Mouse (Mus musculus) forebrain, embryonic 10.5 days (tissue): ENCODE measurements around the gene Tmprss11e. TPM values are rescaled to one million over a fixed set of nuclear protein-coding genes. Genes with fewer than 3 reads are reported as not detected.

ENCODE experiments used
- DNase-seq: peaks from one replicate; pipeline ENCODE4 v3.0.0-alpha.2; 2017; ENCODE audit warnings: low spot score; ENCODE audit errors: extremely low spot score
- H3K27ac ChIP-seq: fragments of 300-500 bp; sonication (generic); 2 replicates; pipeline ENCODE4 v1.5.1; 2016; ENCODE audit warnings: mild to moderate bottlenecking
- H3K27me3 ChIP-seq: fragments of 300-500 bp; sonication (generic); 2 replicates; pipeline ENCODE4 v1.6.1; 2016; ENCODE audit warnings: mild to moderate bottlenecking; ENCODE audit not compliant: poor library complexity, severe bottlenecking
- H3K36me3 ChIP-seq: fragments of 300-500 bp; sonication (generic); replicated peaks from 2 replicates; pipeline ENCODE4 v1.6.1; 2016; ENCODE audit warnings: mild to moderate bottlenecking, moderate library complexity
- H3K4me1 ChIP-seq: fragments of 300-500 bp; sonication (generic); 2 replicates; pipeline ENCODE4 v1.6.1; 2016
- H3K4me3 ChIP-seq: fragments of 300-500 bp; sonication (generic); 2 replicates; pipeline ENCODE4 v1.5.1; 2016; ENCODE audit warnings: mild to moderate bottlenecking, moderate library complexity
- H3K9me3 ChIP-seq: fragments of 300-500 bp; sonication (generic); 2 replicates; pipeline ENCODE4 v1.6.1; 2016; ENCODE audit warnings: mild to moderate bottlenecking, moderate library complexity
- WGBS: fragments of 180-500 bp; shearing (Covaris S2); methylation state at CpG from one replicate; pipeline ENCODE4 v1.1.7; 2016; 5-methylcytosine and 5-hydroxymethylcytosine counted together
- polyA plus RNA-seq: library from polyadenylated mRNA; unstranded; fragments of >200 nt; fragmentation: Nextera tagmentation; extraction: Ambion mirVana; gene quantifications from 2 replicates; pipeline ENCODE4 v1.2.1, GENCODE M21; 2016

Gene Tmprss11e
- polyA plus RNA-seq, 1 experiment from 2014 or later: not detected

DNA sequence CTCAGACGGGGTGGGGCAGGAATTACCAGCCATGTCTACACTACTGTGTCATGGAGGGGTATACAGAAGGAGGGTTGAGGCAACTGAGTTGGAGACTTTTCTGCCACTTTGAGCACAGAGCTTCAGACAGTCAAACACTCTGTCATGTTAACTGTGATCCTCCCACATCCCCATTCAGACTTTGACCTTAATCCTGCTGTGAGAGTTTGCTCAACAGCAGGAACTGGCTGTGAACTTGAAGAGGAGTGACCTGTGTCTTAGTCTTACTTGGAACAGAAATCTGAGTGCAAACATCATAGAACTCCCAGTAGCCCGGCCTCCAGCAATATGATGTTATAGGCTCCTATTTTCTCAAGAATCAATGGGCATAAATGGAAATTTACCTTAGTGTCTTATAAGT is 9.8 kb downstream of the Tmprss11e start:
- 92% methylated on average over 2 of the region's 2 CpGs for WGBS
- no peak overlapping the region for H3K27ac ChIP-seq
- H3K27me3 ChIP-seq: no peaks in the 10 kb centered on the region
- H3K4me3 ChIP-seq: no peak overlapping the region
- H3K36me3 ChIP-seq: no peaks in the 10 kb centered on the region
- DNase-seq: no peak
- no peaks in the 10 kb centered on the region for H3K9me3 ChIP-seq
- H3K4me1 ChIP-seq: no peaks in the 10 kb centered on the region

DNA sequence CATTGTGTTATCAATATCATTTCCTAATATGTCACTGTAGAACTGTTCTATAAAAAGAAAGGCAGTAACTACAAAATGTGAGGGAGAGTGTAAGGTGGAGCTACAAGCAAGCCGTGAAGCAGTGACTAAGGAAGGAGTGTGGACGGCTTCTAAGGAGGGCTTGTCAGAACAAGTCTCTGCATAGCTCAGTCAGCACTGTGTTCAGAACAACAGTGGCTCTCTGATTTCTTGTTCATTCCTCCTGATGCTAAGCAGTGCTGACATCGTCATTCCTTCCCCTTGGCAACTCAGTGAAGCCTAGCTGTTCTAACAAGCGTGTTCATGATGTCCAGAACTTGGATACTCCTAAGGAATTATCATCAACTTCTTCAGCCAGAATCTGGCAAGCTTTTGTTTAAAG is 15.0 kb downstream of the Tmprss11e start:
- no peak overlapping the region for H3K27ac ChIP-seq
- 79% methylated on average over 4 of the region's 4 CpGs for WGBS
- no peak overlapping the region for H3K4me3 ChIP-seq
- H3K27me3 ChIP-seq: no peaks in the 10 kb centered on the region
- no peaks in the 10 kb centered on the region for H3K4me1 ChIP-seq
- H3K36me3 ChIP-seq: no peaks in the 10 kb centered on the region
- H3K9me3 ChIP-seq: no peaks in the 10 kb centered on the region
- DNase-seq: no peak

- Histone ChIP-seq H3K4me3 (no peak overlapping the region), H3K27ac (no peak overlapping the region), H3K4me1 (no peaks in the 10 kb centered on the region), H3K27me3 (no peaks in the 10 kb centered on the region), H3K9me3 (no peaks in the 10 kb centered on the region), H3K36me3 (no peaks in the 10 kb centered on the region)
- WGBS: 86% methylated on average over 6 of the region's 6 CpGs
- no peak for DNase-seq
These were observed 17.0 kb downstream of the Tmprss11e start for GRCm38 (mm10) chr5:86728574-86728973.

- no peak for DNase-seq
- H3K4me3 ChIP-seq: no peak overlapping the region
- no peak overlapping the region for H3K27ac ChIP-seq
- H3K9me3 ChIP-seq: no peaks in the 10 kb centered on the region
- H3K27me3 ChIP-seq: no peaks in the 10 kb centered on the region
- WGBS: 91% methylated on average over 9 of the region's 9 CpGs
- H3K4me1 ChIP-seq: no peaks in the 10 kb centered on the region
- H3K36me3 ChIP-seq: no peaks in the 10 kb centered on the region
These were observed 18.6 kb downstream of the Tmprss11e start for GRCm38 (mm10) chr5:86727033-86727432.

DNA sequence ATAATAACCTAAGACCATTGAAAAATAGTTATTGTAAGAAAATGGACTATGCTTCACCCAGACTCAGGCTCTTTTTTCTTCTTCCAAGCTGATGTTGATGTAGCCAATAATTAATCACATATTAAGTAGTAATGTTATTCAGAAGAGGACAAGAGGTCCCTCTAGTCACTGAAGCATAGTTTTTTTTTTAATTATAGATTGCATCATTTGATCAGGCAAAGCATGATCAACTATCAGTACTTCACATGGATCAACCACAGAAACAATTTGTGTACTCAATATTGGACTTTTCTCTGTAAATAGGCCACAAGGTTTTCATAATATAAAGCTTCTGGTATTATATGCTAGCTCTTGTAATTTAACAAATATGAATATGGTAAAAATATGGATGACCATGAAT is 20.6 kb downstream of the Tmprss11e start:
- H3K36me3 ChIP-seq: no peaks in the 10 kb centered on the region
- no peak overlapping the region for H3K27ac ChIP-seq
- no peak for DNase-seq
- H3K4me1 ChIP-seq: no peaks in the 10 kb centered on the region
- H3K9me3 ChIP-seq: no peaks in the 10 kb centered on the region
- no peak overlapping the region for H3K4me3 ChIP-seq
- no peaks in the 10 kb centered on the region for H3K27me3 ChIP-seq

DNA sequence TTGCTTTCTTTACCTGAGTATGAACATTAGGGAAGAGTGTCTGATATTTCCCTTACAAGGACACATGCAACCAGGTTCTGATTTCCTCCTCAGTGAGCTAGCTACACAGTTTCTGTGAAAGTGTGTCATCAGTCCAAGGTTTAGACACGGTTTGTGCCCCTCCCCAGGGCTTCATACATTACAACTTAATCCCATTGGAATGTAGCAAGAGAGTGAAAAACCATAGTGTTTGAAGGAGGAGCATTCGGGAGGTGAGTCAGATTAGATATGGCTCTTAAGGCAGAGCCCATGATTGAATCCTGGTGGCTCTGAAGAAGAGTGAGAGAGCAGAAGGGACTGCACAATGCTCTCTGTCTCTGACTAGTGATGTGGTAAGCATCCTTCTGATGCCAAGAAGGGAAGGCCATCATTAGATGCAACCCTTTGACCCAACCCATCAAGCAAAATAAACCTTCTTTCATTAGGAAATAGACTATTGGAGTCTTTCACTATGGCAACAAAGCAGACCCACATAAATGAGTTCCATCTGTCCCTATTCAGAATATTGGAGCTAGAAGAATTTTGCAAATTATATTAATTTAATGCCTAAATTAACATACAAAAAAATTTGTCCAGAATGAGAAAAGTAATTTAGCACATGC is 22.7 kb downstream of the Tmprss11e start:
- DNase-seq: no peak

DNA sequence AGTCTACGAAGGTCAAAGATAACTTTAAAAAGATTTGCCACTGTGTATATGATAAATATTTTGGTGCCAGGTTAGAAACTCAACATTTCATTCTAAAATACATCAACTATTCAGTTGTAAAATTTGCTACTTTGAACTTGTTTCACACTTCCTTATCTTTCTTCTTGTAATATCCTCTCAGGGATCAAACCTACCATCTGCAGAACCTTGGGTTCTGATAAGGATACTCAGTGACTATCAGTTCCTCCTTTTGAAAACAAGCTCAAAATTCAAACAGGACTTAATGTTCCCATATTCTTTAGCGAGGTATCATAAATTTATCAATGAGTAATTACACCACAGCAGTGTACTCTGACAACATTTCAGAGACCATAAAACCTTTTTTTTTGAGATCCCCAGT is 30.6 kb downstream of the Tmprss11e start:
- Histone ChIP-seq H3K4me1 (no peaks in the 10 kb centered on the region), H3K36me3 (no peaks in the 10 kb centered on the region), H3K9me3 (no peaks in the 10 kb centered on the region), H3K4me3 (no peak overlapping the region), H3K27ac (no peak overlapping the region), H3K27me3 (no peaks in the 10 kb centered on the region)
- WGBS: 90% methylated on average over 2 of the region's 2 CpGs
- DNase-seq: no peak

More for the DNA sequence above, 22.7 kb downstream of the Tmprss11e start:
- Histone ChIP-seq H3K36me3 (no peaks in the 10 kb centered on the region), H3K9me3 (no peaks in the 10 kb centered on the region), H3K27me3 (no peaks in the 10 kb centered on the region), H3K4me3 (no peak overlapping the region), H3K4me1 (no peaks in the 10 kb centered on the region), H3K27ac (no peak overlapping the region)
- WGBS: 37% methylated on average over 2 of the region's 2 CpGs

DNA sequence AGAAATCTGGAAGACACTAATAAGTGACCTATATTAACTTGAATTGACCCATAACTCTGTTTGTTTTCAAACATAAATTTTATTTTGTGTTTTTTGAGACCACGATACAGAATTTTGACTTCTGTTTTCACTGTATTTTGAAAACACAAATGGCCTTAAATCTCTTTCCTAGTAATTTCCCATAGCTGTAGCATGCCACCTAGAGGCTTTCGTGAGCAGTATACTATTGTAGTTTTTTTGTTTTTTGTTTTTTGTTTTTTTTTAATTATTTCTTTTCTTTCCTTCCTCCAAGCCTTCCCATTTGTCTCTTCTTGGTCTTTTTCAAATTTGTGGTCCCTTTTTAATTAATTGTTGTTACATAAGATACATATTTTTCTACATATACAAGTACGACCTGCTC is 40.7 kb downstream of the Tmprss11e start:
- Histone ChIP-seq H3K27ac (no peak overlapping the region), H3K4me3 (no peak overlapping the region), H3K36me3 (no peaks in the 10 kb centered on the region), H3K4me1 (no peaks in the 10 kb centered on the region), H3K27me3 (no peaks in the 10 kb centered on the region), H3K9me3 (no peaks in the 10 kb centered on the region)
- DNase-seq: no peak
- WGBS: 89% methylated on average over 3 of the region's 3 CpGs

- DNase-seq: peak; percentile 26
- Histone ChIP-seq H3K4me1 (no peaks in the 10 kb centered on the region), H3K4me3 (no peak overlapping the region), H3K27me3 (no peaks in the 10 kb centered on the region), H3K36me3 (no peaks in the 10 kb centered on the region), H3K27ac (no peak overlapping the region), H3K9me3 (no peaks in the 10 kb centered on the region)
- 61% methylated on average over 4 of the region's 4 CpGs for WGBS
These were observed 60.9 kb downstream of the Tmprss11e start for GRCm38 (mm10) chr5:86684667-86685066.

DNA sequence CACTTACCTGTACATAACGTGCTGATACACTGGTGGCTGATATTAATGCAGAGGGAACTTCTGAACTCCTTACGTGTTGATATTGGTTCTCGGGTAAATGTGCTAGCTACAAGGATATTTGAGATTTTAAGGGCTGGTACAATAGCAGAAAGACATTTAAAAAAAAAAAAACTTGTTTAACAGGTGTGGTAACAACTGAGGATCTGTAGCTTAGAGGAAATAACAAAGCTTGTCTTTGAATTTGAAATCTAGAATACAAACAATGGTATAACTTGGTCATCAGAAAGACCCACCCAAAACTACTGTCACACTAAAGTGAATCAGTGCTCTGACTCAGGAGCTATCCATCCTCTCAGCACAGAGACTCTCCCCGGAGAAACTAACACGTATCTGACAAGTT is 69.4 kb downstream of the Tmprss11e start, which contains the start of gene Tmprss11b:
Tmprss11b (minus strand) TSS at position 101 of the 400 bp plus-strand sequence.
- DNase-seq: no peak
- 84% methylated on average over 5 of the region's 5 CpGs for WGBS
- Histone ChIP-seq H3K4me1 (no peaks in the 10 kb centered on the region), H3K4me3 (no peak within 1 kb of the TSS), H3K27me3 (no peaks in the 10 kb centered on the region), H3K36me3 (no peaks in the 10 kb centered on the region), H3K27ac (no peak within 1 kb of the TSS), H3K9me3 (no peaks in the 10 kb centered on the region)

Other genes starting within 250 kb of the Tmprss11e start
- not detected in 2 replicates for gene Tmprss11g, start 227.2 kb downstream of the Tmprss11e start, polyA plus RNA-seq
- gene Tmprss11f, start 113.4 kb downstream of the Tmprss11e start, polyA plus RNA-seq: not detected in 2 replicates
- gene Tmprss11b, start 69.5 kb downstream of the Tmprss11e start, polyA plus RNA-seq: not detected in 2 replicates
- 39.7 and 40.2 TPM in 2 replicates for gene Ythdc1, start 58.4 kb upstream of the Tmprss11e start, polyA plus RNA-seq
- gene Ugt2b34, start 161.1 kb upstream of the Tmprss11e start, polyA plus RNA-seq: not detected in 2 replicates
- gene Ugt2b1, start 180.7 kb upstream of the Tmprss11e start, polyA plus RNA-seq: not detected in 2 replicates